Mouse (Mus musculus): ENCODE results near the gene Gmppa.

DNA sequence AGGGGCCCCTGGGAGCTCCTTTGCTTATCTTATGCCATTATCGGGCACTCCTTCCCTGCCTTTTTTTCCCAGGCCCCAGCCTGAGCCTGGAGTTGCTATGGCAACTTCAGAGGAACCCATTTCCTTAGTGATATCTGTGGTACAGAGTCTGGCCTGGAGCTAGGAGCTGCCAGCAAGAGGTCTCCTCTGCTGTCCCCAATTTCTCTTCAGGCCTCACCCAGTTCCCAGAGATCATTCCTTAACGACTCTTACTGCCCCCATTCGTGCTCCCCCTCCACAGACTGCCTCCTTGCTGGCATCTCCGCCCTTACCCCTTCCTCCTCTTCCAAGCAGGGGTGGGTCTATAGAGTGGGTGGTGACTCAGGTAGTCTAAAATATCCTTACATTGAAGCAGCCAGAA, 49.6 kb upstream of the Gmppa start:
- no peak for TF ChIP-seq CTCF (conservative IDR thresholded peaks at IDR 0.05; ENCODE audit: insufficient read depth, insufficient read length, low read depth, low read length)
- TF ChIP-seq POLR2A (IDR thresholded peaks at IDR 0.05; ENCODE audit: low read depth, low read length): no peak

Measured in kidney, adult 2 months (tissue).